16 mouse cellular contexts compared by ENCODE assay signal in the genomic region with DNA sequence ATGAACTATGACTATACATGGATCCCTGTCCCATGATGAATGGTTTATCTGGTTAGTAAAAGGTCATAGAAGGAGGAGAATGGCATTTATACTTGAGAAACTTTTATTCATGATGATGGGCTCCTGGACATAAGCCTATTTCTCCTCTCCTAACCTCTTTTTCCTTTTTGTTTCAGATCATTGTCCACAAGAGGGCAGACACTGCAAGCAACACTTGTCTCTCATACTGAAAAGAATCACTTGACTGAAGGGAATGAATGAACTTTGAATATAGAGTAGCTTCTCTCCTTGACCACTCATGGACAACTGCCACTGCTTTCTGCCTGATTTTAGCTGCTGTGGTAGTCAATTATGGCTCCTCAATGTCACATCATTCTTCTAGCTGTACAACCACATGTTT. TPM values are rescaled to one million over a fixed set of nuclear protein-coding genes. Genes with fewer than 3 reads are reported as not detected.
DNase-seq lines count a peak whose midpoint lies in the region; ATAC-seq and TF ChIP-seq lines count a peak whose summit lies in the region.
"Had no signal": no experiment of that assay in that cellular context is flagged by ENCODE, and none has a peak within 500 bp of the region (broad histone marks: within the 10 kb centered on the region; RNA-seq: fewer than 3 reads in every experiment).

No protein-coding gene starts in this region.

- peak; percentile 31 to 45 for DNase-seq in cerebellum, adult 18-20 months
- DNase-seq in cerebellum, adult 11 months: no peak
- DNase-seq in layer of hippocampus, adult 11-12 months (ENCODE audit: low spot score): peak; percentile 9
- DNase-seq in layer of hippocampus, postnatal 36 days: no peak
- DNase-seq in 416B (ENCODE audit: low read depth): peak; percentile 2
- DNase-seq in cerebellum, postnatal 25 days: peak; percentile 18 to 38
- no peak for DNase-seq in liver, postnatal 0 days
- no peak for DNase-seq in urinary bladder, postnatal 10 days (ENCODE audit: low spot score)
- DNase-seq: heart, postnatal 4 days; thymus, postnatal 25 days had no signal

- TF ChIP-seq CTCF in liver, postnatal 0 days (IDR thresholded peaks at IDR 0.05; ENCODE audit: low read depth): no peak

- no peak overlapping the region for H3K4me3 ChIP-seq in liver, postnatal 0 days (ENCODE audit: low read depth, low read length)
- H3K4me3 ChIP-seq: forebrain, embryonic 10.5 days had no signal

- no peak overlapping the region for H3K27ac ChIP-seq in liver, postnatal 0 days (ENCODE audit: low read depth)
- H3K27ac ChIP-seq: forebrain, embryonic 10.5 days had no signal

- no peak overlapping the region for H3K9ac ChIP-seq in liver, postnatal 0 days (replicated peaks)

- no peaks in the 10 kb centered on the region for H3K4me1 ChIP-seq in liver, postnatal 0 days (ENCODE audit: insufficient read depth)
- H3K4me1 ChIP-seq: forebrain, embryonic 10.5 days had no signal

- H3K9me3 ChIP-seq in liver, postnatal 0 days (ENCODE audit: low read length): no peaks in the 10 kb centered on the region
- H3K9me3 ChIP-seq: forebrain, embryonic 10.5 days had no signal

- H3K27me3 ChIP-seq in liver, postnatal 0 days (ENCODE audit: insufficient read depth, low read length): no peaks in the 10 kb centered on the region

- H3K4me2 ChIP-seq in liver, postnatal 0 days (ENCODE audit: low read depth, low read length): no peak overlapping the region
- H3K4me2 ChIP-seq: liver, embryonic 11.5 days had no signal

- no peak for ATAC-seq in liver, postnatal 0 days

- no peak for TF ChIP-seq EP300 in liver, postnatal 0 days (IDR thresholded peaks at IDR 0.05; ENCODE audit: low read depth)

- H3K36me3 ChIP-seq in liver, postnatal 0 days (replicated peaks; ENCODE audit: insufficient read depth, low read length): no peaks in the 10 kb centered on the region
- H3K36me3 ChIP-seq: forebrain, embryonic 10.5 days had no signal

RNA-seq across cellular contexts. Expression of gene Cntn6, which starts 13.3 kb away (rescaled TPM):
- total RNA-seq in layer of hippocampus, postnatal 36 days (2021): 1 to 10 TPM; 5.6 to 7.3 TPM
- polyA plus RNA-seq in liver, postnatal 0 days (2015; fragmentation: Nextera tagmentation; extraction: Ambion mirVana): not detected in 2 replicates
- total RNA-seq: heart, postnatal 4 days; megakaryocyte progenitor cell, adult 5-6 weeks; neutrophil, adult 5-6 weeks had no signal
- polyA plus RNA-seq: C2C12; large intestine, adult 2 months had no signal

Comparison
In these comparisons a context has a peak if more than half of its experiments do, and no peak if none do; other contexts are left out.
1. DNase-seq: peak in cerebellum, adult 18-20 months (2 of 2), layer of hippocampus, adult 11-12 months (single experiment), 416B (single experiment) and cerebellum, postnatal 25 days (2 of 2); none in cerebellum, adult 11 months (single experiment), layer of hippocampus, postnatal 36 days (0 of 2), liver, postnatal 0 days (single experiment) and urinary bladder, postnatal 10 days (single experiment).